Mouse (Mus musculus): ENCODE data around the gene Wfs1. TPM values are rescaled to one million over a fixed set of nuclear protein-coding genes. Genes with fewer than 3 reads are reported as not detected.

The Wfs1 gene
- total and polyA plus RNA-seq, 3 experiments: 0.56 to 2.5 (median 1.8) TPM

GRCm38 (mm10) chr5:36921871-36922270 is 67.1 kb downstream of the Wfs1 start:
- Histone ChIP-seq H3K4me2 (ENCODE audit: insufficient read depth, low read depth, poor library complexity, severe bottlenecking) (no peak overlapping the region), H3K27ac (ENCODE audit: insufficient read depth, low read depth) (no peak overlapping the region), H3K27me3 (replicated peaks) (peaks cover 68% of the 10 kb centered on the region), H3K4me3 (replicated peaks in 1 of 3; ENCODE audit: low read depth in 2 of 3, low read length in 2 of 3, poor library complexity in 1 of 3) (no peak overlapping the region), H3K79me2 (replicated peaks; ENCODE audit: control insufficient read depth, extremely low read depth, insufficient read depth, poor library complexity, severe bottlenecking) (no peaks in the 10 kb centered on the region), H3K9ac (ENCODE audit: insufficient read depth, low read depth) (no peak overlapping the region), H3K9me3 (replicated peaks; ENCODE audit: low read length) (no peaks in the 10 kb centered on the region), H3K4me1 (ENCODE audit: control insufficient read depth in 1 of 2, insufficient read depth in 2 of 2) (peaks cover 20 to 29% of the 10 kb centered on the region in 2 experiments), H3K36me3 (replicated peaks in 1 of 2; ENCODE audit: control insufficient read depth in 1 of 2, insufficient read depth in 1 of 2, low read length in 1 of 2) (no peaks in the 10 kb centered on the region)
- dilution Hi-C loops (cut with MboI; ENCODE audit: extremely low pct_ligation_motif_present, extremely low pct_unique_long_range_greater_than_20kb, low sequenced_read_pairs) (no loop called here), in situ Hi-C loops (cut with MboI; ENCODE audit: low pct_ligation_motif_present, low pct_unique_long_range_greater_than_20kb, low sequenced_read_pairs) (no loop called here)
- no peak for DNase-seq (ENCODE audit: extremely low read depth)
- no peak for TF ChIP-seq TCF12 (IDR thresholded peaks at IDR 0.05; ENCODE audit: low read depth, low read length)
- no peak for TF ChIP-seq MEF2A (IDR thresholded peaks at IDR 0.05; ENCODE audit: borderline replicate concordance, low read depth, low read length)
- no peak for TF ChIP-seq POLR2AphosphoS2 (IDR thresholded peaks at IDR 0.05; ENCODE audit: low read depth, low read length)
- TF ChIP-seq JUN (IDR thresholded peaks at IDR 0.05; ENCODE audit: insufficient read depth, low read depth, low read length): no peak

DNA sequence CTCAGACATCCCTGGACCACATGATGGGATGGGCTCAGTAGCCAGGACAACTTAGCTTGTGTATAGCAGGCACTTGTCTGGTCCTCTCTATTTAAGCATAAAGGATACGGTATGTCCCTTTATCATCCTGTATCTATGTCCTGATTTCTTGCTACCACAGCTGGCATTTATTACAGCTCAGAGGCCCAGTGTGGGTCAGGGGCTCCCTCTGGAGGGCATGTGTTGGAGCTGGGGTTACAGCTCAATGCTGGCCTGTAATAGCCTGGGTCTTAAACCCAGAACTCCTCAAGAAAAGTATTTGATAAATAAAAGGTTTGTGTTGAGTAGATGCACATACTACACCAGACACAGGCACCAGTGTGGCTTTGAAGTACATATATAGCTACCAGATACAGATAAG is 68.9 kb downstream of the Wfs1 start:
- Histone ChIP-seq H3K9ac (ENCODE audit: insufficient read depth, low read depth) (no peak overlapping the region), H3K27ac (ENCODE audit: insufficient read depth, low read depth) (no peak overlapping the region), H3K4me3 (replicated peaks in 1 of 3; ENCODE audit: low read depth in 2 of 3, low read length in 2 of 3, poor library complexity in 1 of 3) (no peak overlapping the region), H3K36me3 (replicated peaks in 1 of 2; ENCODE audit: control insufficient read depth in 1 of 2, insufficient read depth in 1 of 2, low read length in 1 of 2) (no peaks in the 10 kb centered on the region), H3K4me1 (ENCODE audit: control insufficient read depth in 1 of 2, insufficient read depth in 2 of 2) (peaks cover 17 to 29% of the 10 kb centered on the region in 2 experiments), H3K9me3 (replicated peaks; ENCODE audit: low read length) (no peaks in the 10 kb centered on the region), H3K4me2 (ENCODE audit: insufficient read depth, low read depth, poor library complexity, severe bottlenecking) (no peak overlapping the region), H3K79me2 (replicated peaks; ENCODE audit: control insufficient read depth, extremely low read depth, insufficient read depth, poor library complexity, severe bottlenecking) (no peaks in the 10 kb centered on the region), H3K27me3 (replicated peaks) (peaks cover 78% of the 10 kb centered on the region)
- dilution Hi-C loops (cut with MboI; ENCODE audit: extremely low pct_ligation_motif_present, extremely low pct_unique_long_range_greater_than_20kb, low sequenced_read_pairs): no loop called here
- in situ Hi-C loops (cut with MboI; ENCODE audit: low pct_ligation_motif_present, low pct_unique_long_range_greater_than_20kb, low sequenced_read_pairs): no loop called here
- peak; percentile 21 for DNase-seq (ENCODE audit: extremely low read depth)
- TF ChIP-seq ZC3H11A (IDR thresholded peaks at IDR 0.05; ENCODE audit: low read depth, low read length) (peak; percentile 57), SMC3 (IDR thresholded peaks at IDR 0.05; ENCODE audit: low read depth, low read length) (peak; percentile 85), MXI1 (IDR thresholded peaks at IDR 0.05; ENCODE audit: low read depth, low read length) (0 out of 2 replicates have a peak, but pooled peaks have one; percentile 25), E2F4 (IDR thresholded peaks at IDR 0.05; ENCODE audit: insufficient replicate concordance, low read depth, low read length) (no peak), CTCF (conservative IDR thresholded peaks at IDR 0.05 in 1 of 2, IDR thresholded peaks at IDR 0.05 in 1 of 2; ENCODE audit: low read depth in 2 of 2, low read length in 2 of 2) (peak in 1 of 2 experiments; percentile 90; a peak in 3 of 4 replicates), RAD21 (IDR thresholded peaks at IDR 0.05; ENCODE audit: low read depth, low read length) (peak; percentile 93)

- in situ Hi-C loops (cut with MboI; ENCODE audit: low pct_ligation_motif_present, low pct_unique_long_range_greater_than_20kb, low sequenced_read_pairs): loop anchor here (5.0 kb wide), 1 partner anchor 86 kb away; the partner anchor contains the start of gene Man2b2
Measured at GRCm38 (mm10) chr5:36918016-36918415, 71.0 kb downstream of the Wfs1 start.

More at GRCm38 (mm10) chr5:36918016-36918415, 71.0 kb downstream of the Wfs1 start:
- Histone ChIP-seq H3K4me1 (ENCODE audit: control insufficient read depth in 1 of 2, insufficient read depth in 2 of 2) (peaks cover 10 to 12% of the 10 kb centered on the region in 2 experiments), H3K9me3 (replicated peaks; ENCODE audit: low read length) (no peaks in the 10 kb centered on the region), H3K4me3 (replicated peaks in 1 of 3; ENCODE audit: low read depth in 2 of 3, low read length in 2 of 3, poor library complexity in 1 of 3) (no peak overlapping the region), H3K27me3 (replicated peaks) (peaks cover 85% of the 10 kb centered on the region), H3K27ac (ENCODE audit: insufficient read depth, low read depth) (no peak overlapping the region), H3K4me2 (ENCODE audit: insufficient read depth, low read depth, poor library complexity, severe bottlenecking) (no peak overlapping the region), H3K36me3 (replicated peaks in 1 of 2; ENCODE audit: control insufficient read depth in 1 of 2, insufficient read depth in 1 of 2, low read length in 1 of 2) (no peaks in the 10 kb centered on the region), H3K9ac (ENCODE audit: insufficient read depth, low read depth) (no peak overlapping the region), H3K79me2 (replicated peaks; ENCODE audit: control insufficient read depth, extremely low read depth, insufficient read depth, poor library complexity, severe bottlenecking) (no peaks in the 10 kb centered on the region)
- TF ChIP-seq USF2 (conservative IDR thresholded peaks at IDR 0.05; ENCODE audit: low read depth, low read length) (no peak), POLR2AphosphoS2 (IDR thresholded peaks at IDR 0.05; ENCODE audit: low read depth, low read length) (no peak), MEF2A (IDR thresholded peaks at IDR 0.05; ENCODE audit: borderline replicate concordance, low read depth, low read length) (no peak), POLR2A (IDR thresholded peaks at IDR 0.05; ENCODE audit: low read depth, low read length) (no peak), TCF12 (IDR thresholded peaks at IDR 0.05; ENCODE audit: low read depth, low read length) (no peak), CHD1 (IDR thresholded peaks at IDR 0.05; ENCODE audit: low read depth, low read length) (no peak), CHD2 (IDR thresholded peaks at IDR 0.05; ENCODE audit: low read length) (no peak), USF1 (IDR thresholded peaks at IDR 0.05; ENCODE audit: low read depth, low read length) (no peak), JUN (IDR thresholded peaks at IDR 0.05; ENCODE audit: insufficient read depth, low read depth, low read length) (no peak), RCOR1 (conservative IDR thresholded peaks at IDR 0.05; ENCODE audit: low read depth, low read length) (no peak), ZNF384 (IDR thresholded peaks at IDR 0.05; ENCODE audit: low read depth, low read length) (no peak), ZMIZ1 (IDR thresholded peaks at IDR 0.05; ENCODE audit: low read depth, low read length) (no peak), ZC3H11A (IDR thresholded peaks at IDR 0.05; ENCODE audit: low read depth, low read length) (no peak), TBP (conservative IDR thresholded peaks at IDR 0.05; ENCODE audit: low read depth, low read length) (no peak), E2F4 (IDR thresholded peaks at IDR 0.05; ENCODE audit: insufficient replicate concordance, low read depth, low read length) (no peak), JUND (conservative IDR thresholded peaks at IDR 0.05; ENCODE audit: low read depth, low read length) (no peak), ZKSCAN1 (IDR thresholded peaks at IDR 0.05; ENCODE audit: borderline replicate concordance, low read depth, low read length) (no peak), SMC3 (IDR thresholded peaks at IDR 0.05; ENCODE audit: low read depth, low read length) (no peak)
- dilution Hi-C loops (cut with MboI; ENCODE audit: extremely low pct_ligation_motif_present, extremely low pct_unique_long_range_greater_than_20kb, low sequenced_read_pairs): no loop called here
- DNase-seq (ENCODE audit: extremely low read depth): no peak
